Mouse (Mus musculus): ENCODE results near the gene Sdcbp2. TPM values are rescaled to one million over a fixed set of nuclear protein-coding genes. Genes with fewer than 3 reads are reported as not detected.

The Sdcbp2 gene
- polyA plus RNA-seq, 1 experiment from 2014 or later: 0.24 TPM

DNA sequence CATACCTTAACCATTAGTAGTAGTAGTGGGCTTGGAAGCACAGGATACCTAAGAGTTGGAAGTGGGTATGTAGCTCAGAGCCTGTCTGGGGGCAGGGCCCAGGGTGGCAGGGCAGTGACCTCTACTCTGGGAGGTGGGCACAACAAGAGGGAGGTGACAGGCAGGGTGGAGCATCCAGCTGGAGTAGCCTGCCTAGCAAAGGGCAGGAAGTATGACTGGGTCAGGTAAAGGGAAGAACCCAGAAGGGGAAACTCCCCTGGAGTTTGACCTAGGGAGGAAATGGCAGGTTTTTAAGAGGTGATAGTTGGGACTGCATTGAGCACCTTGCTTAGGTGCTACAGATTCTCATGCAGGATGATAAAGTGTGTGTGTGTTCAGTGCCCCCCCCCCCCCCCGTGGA is 8.5 kb downstream of the Sdcbp2 start:
- 17% methylated on average over 1 of the region's 1 CpGs for WGBS (ENCODE audit: insufficient replicate concordance)
- no peak for ATAC-seq (ENCODE audit: low read depth)
- no peak overlapping the region for H3K27ac ChIP-seq (ENCODE audit: low read length)

DNA sequence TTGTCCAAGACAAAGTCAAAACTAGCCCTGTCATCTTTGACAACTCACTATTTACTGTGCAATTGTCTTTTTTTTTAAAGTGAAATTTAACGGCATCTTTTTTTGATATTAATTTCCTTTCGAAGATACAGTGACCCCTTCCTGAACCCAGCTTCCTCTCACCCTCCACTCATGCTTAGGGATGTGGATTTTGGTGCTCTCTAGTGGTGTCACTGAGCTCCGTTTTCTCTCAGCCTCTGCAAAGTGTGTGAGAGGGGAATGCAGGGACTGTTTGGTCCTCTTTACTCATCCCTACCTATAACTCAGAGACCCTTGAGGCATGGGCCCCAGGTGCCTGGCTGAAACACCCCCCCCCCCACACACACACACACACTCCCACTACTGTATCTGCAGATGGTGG is 13.5 kb downstream of the Sdcbp2 start:
- ATAC-seq (ENCODE audit: low read depth): no peak

More for the DNA sequence above, 8.5 kb downstream of the Sdcbp2 start:
- H3K4me1 ChIP-seq (ENCODE audit: control insufficient read depth, low read depth, low read length): no peaks in the 10 kb centered on the region
- H3K27me3 ChIP-seq (ENCODE audit: control insufficient read depth, insufficient read depth, low read depth, low read length): no peaks in the 10 kb centered on the region
- no peaks in the 10 kb centered on the region for H3K9me3 ChIP-seq (replicated peaks; ENCODE audit: control insufficient read depth, low read length)
- no peak overlapping the region for H3K4me2 ChIP-seq (ENCODE audit: low read depth, low read length)
- no peak overlapping the region for H3K4me3 ChIP-seq (ENCODE audit: low read depth, low read length)
- no peaks in the 10 kb centered on the region for H3K36me3 ChIP-seq (ENCODE audit: control insufficient read depth, insufficient read depth)
- H3K9ac ChIP-seq (ENCODE audit: low read depth, low read length): no peak overlapping the region

DNA sequence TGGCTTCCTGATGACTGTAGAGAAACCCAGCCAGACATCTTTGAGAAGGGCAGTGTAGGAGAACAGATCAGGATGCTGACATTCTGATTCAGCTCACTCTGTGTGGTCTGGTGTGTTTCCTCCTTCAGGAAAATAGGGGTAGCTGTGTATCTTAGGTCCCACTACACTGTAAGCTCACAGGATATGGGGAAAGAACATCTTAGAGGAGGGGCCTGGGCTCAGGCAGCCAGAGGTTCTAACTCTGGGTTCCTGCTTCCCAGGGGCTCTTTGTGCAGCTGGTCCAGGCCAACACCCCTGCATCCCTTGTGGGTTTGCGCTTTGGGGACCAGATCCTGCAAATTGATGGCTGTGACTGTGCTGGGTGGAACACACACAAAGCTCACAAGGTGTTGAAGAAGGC is 14.4 kb downstream of the Sdcbp2 start:
- H3K4me2 ChIP-seq (ENCODE audit: low read depth, low read length): no peak overlapping the region
- no peaks in the 10 kb centered on the region for H3K4me1 ChIP-seq (ENCODE audit: control insufficient read depth, low read depth, low read length)
- 54% methylated on average over 1 of the region's 1 CpGs for WGBS (ENCODE audit: insufficient replicate concordance)
- no peak overlapping the region for H3K4me3 ChIP-seq (ENCODE audit: low read depth, low read length)
- no peaks in the 10 kb centered on the region for H3K36me3 ChIP-seq (ENCODE audit: control insufficient read depth, insufficient read depth)
- ATAC-seq (ENCODE audit: low read depth): no peak
- H3K27ac ChIP-seq (ENCODE audit: low read length): no peak overlapping the region
- no peak overlapping the region for H3K9ac ChIP-seq (ENCODE audit: low read depth, low read length)
- H3K27me3 ChIP-seq (ENCODE audit: control insufficient read depth, insufficient read depth, low read depth, low read length): no peaks in the 10 kb centered on the region
- no peaks in the 10 kb centered on the region for H3K9me3 ChIP-seq (replicated peaks; ENCODE audit: control insufficient read depth, low read length)

More for the DNA sequence above, 13.5 kb downstream of the Sdcbp2 start:
- Histone ChIP-seq H3K27ac (ENCODE audit: low read length) (no peak overlapping the region), H3K4me3 (ENCODE audit: low read depth, low read length) (no peak overlapping the region), H3K27me3 (ENCODE audit: control insufficient read depth, insufficient read depth, low read depth, low read length) (no peaks in the 10 kb centered on the region), H3K9ac (ENCODE audit: low read depth, low read length) (no peak overlapping the region), H3K4me2 (ENCODE audit: low read depth, low read length) (no peak overlapping the region), H3K36me3 (ENCODE audit: control insufficient read depth, insufficient read depth) (no peaks in the 10 kb centered on the region), H3K4me1 (ENCODE audit: control insufficient read depth, low read depth, low read length) (no peaks in the 10 kb centered on the region), H3K9me3 (replicated peaks; ENCODE audit: control insufficient read depth, low read length) (no peaks in the 10 kb centered on the region)
- 38% methylated on average over 3 of the region's 3 CpGs for WGBS (ENCODE audit: insufficient replicate concordance)

GRCm38 (mm10) chr2:151587306-151587705 is 14.9 kb downstream of the Sdcbp2 start:
- no peak overlapping the region for H3K4me3 ChIP-seq (ENCODE audit: low read depth, low read length)
- ATAC-seq (ENCODE audit: low read depth): no peak

DNA sequence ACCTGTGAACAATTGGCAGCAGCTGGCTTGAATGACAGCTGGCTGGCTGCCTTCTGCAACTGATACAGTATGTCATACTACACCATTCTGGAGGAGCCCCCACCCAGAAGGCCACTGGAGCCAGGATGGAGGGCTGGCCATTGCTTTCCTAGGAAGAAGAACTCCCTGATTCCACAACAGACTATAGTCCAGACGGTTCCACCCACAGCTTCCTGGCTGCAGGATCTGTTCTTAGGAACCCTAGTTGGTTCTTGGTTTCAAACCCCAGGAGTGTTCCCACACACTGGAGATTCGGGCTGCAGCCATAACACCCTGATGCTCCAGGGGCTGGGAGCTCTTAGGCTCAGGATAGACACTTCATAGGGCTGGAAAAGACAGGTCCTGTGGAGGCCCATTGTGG is 25.6 kb downstream of the Sdcbp2 start:
- H3K9ac ChIP-seq (ENCODE audit: low read depth, low read length): no peak overlapping the region
- no peaks in the 10 kb centered on the region for H3K9me3 ChIP-seq (replicated peaks; ENCODE audit: control insufficient read depth, low read length)
- WGBS (ENCODE audit: insufficient replicate concordance): 36% methylated on average over 2 of the region's 2 CpGs
- no peak overlapping the region for H3K27ac ChIP-seq (ENCODE audit: low read length)
- no peaks in the 10 kb centered on the region for H3K36me3 ChIP-seq (ENCODE audit: control insufficient read depth, insufficient read depth)
- no peak for ATAC-seq (ENCODE audit: low read depth)
- H3K27me3 ChIP-seq (ENCODE audit: control insufficient read depth, insufficient read depth, low read depth, low read length): no peaks in the 10 kb centered on the region
- no peak overlapping the region for H3K4me2 ChIP-seq (ENCODE audit: low read depth, low read length)
- H3K4me1 ChIP-seq (ENCODE audit: control insufficient read depth, low read depth, low read length): no peaks in the 10 kb centered on the region
- no peak overlapping the region for H3K4me3 ChIP-seq (ENCODE audit: low read depth, low read length)

More at GRCm38 (mm10) chr2:151587306-151587705, 14.9 kb downstream of the Sdcbp2 start:
- Histone ChIP-seq H3K4me1 (ENCODE audit: control insufficient read depth, low read depth, low read length) (no peaks in the 10 kb centered on the region), H3K4me2 (ENCODE audit: low read depth, low read length) (no peak overlapping the region), H3K9ac (ENCODE audit: low read depth, low read length) (no peak overlapping the region), H3K27ac (ENCODE audit: low read length) (no peak overlapping the region), H3K9me3 (replicated peaks; ENCODE audit: control insufficient read depth, low read length) (no peaks in the 10 kb centered on the region), H3K36me3 (ENCODE audit: control insufficient read depth, insufficient read depth) (no peaks in the 10 kb centered on the region), H3K27me3 (ENCODE audit: control insufficient read depth, insufficient read depth, low read depth, low read length) (no peaks in the 10 kb centered on the region)
- 14% methylated on average over 9 of the region's 9 CpGs for WGBS (ENCODE audit: insufficient replicate concordance)

GRCm38 (mm10) chr2:151602106-151602505 is 29.7 kb downstream of the Sdcbp2 start:
- Histone ChIP-seq H3K36me3 (ENCODE audit: control insufficient read depth, insufficient read depth) (no peaks in the 10 kb centered on the region), H3K27ac (ENCODE audit: low read length) (no peak overlapping the region), H3K4me3 (ENCODE audit: low read depth, low read length) (no peak overlapping the region), H3K4me2 (ENCODE audit: low read depth, low read length) (no peak overlapping the region), H3K9ac (ENCODE audit: low read depth, low read length) (no peak overlapping the region), H3K4me1 (ENCODE audit: control insufficient read depth, low read depth, low read length) (no peaks in the 10 kb centered on the region), H3K27me3 (ENCODE audit: control insufficient read depth, insufficient read depth, low read depth, low read length) (no peaks in the 10 kb centered on the region), H3K9me3 (replicated peaks; ENCODE audit: control insufficient read depth, low read length) (no peaks in the 10 kb centered on the region)
- ATAC-seq (ENCODE audit: low read depth): no peak
- 27% methylated on average over 4 of the region's 4 CpGs for WGBS (ENCODE audit: insufficient replicate concordance)

DNA sequence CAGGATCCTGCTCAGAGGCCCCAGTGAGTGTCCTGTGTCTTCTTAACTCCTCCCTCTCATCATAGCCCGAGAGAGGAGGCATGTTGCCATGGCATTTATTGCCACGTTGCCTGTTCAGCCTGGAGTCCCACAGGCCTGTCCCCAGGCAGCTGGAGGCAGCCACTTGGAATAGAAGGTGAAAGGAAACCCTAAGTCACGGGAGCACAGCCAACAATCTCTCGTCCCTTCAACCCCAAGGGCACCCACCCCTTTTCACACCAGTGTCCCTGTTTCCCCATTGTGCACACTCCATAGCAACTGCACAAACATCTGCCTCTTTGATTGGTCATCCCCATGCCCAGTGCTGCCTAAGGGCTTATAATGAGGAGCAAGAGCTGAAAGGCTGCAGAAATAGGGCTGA is 31.2 kb downstream of the Sdcbp2 start:
- Histone ChIP-seq H3K9me3 (replicated peaks; ENCODE audit: control insufficient read depth, low read length) (no peaks in the 10 kb centered on the region), H3K9ac (ENCODE audit: low read depth, low read length) (no peak overlapping the region), H3K27me3 (ENCODE audit: control insufficient read depth, insufficient read depth, low read depth, low read length) (no peaks in the 10 kb centered on the region), H3K4me3 (ENCODE audit: low read depth, low read length) (no peak overlapping the region), H3K36me3 (ENCODE audit: control insufficient read depth, insufficient read depth) (no peaks in the 10 kb centered on the region), H3K4me1 (ENCODE audit: control insufficient read depth, low read depth, low read length) (no peaks in the 10 kb centered on the region), H3K27ac (ENCODE audit: low read length) (no peak overlapping the region), H3K4me2 (ENCODE audit: low read depth, low read length) (no peak overlapping the region)
- WGBS (ENCODE audit: insufficient replicate concordance): 43% methylated on average over 4 of the region's 4 CpGs
- ATAC-seq (ENCODE audit: low read depth): no peak

- ATAC-seq (ENCODE audit: low read depth): no peak
- Histone ChIP-seq H3K4me1 (ENCODE audit: control insufficient read depth, low read depth, low read length) (no peaks in the 10 kb centered on the region), H3K36me3 (ENCODE audit: control insufficient read depth, insufficient read depth) (no peaks in the 10 kb centered on the region), H3K9ac (ENCODE audit: low read depth, low read length) (no peak overlapping the region), H3K27ac (ENCODE audit: low read length) (no peak overlapping the region), H3K4me3 (ENCODE audit: low read depth, low read length) (no peak overlapping the region), H3K9me3 (replicated peaks; ENCODE audit: control insufficient read depth, low read length) (no peaks in the 10 kb centered on the region), H3K4me2 (ENCODE audit: low read depth, low read length) (no peak overlapping the region), H3K27me3 (ENCODE audit: control insufficient read depth, insufficient read depth, low read depth, low read length) (no peaks in the 10 kb centered on the region)
- WGBS (ENCODE audit: insufficient replicate concordance): 25% methylated on average over 11 of the region's 11 CpGs
These were observed 33.1 kb downstream of the Sdcbp2 start for GRCm38 (mm10) chr2:151605437-151605987.

DNA sequence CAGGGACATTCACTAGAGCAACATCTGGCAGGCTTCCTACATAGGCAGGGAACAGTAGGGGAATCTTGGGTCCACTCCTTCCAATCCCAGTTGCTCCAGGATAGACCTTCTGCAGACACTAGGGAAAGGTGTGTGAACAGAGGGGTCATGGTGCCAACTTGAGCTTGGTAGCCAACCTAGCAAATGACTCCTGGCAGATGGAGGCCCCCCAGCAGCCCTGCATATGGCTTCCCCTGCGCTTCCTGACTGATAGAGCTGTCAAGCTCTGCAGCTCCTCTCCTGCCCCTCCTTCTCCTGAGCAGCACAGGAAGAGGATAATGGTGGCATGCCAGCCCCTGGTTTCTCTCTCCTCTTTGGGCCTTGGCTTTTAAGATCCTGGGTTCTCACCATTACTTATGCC is 36.0 kb downstream of the Sdcbp2 start:
- Histone ChIP-seq H3K36me3 (ENCODE audit: control insufficient read depth, insufficient read depth) (no peaks in the 10 kb centered on the region), H3K9ac (ENCODE audit: low read depth, low read length) (no peak overlapping the region), H3K4me3 (ENCODE audit: low read depth, low read length) (no peak overlapping the region), H3K4me1 (ENCODE audit: control insufficient read depth, low read depth, low read length) (no peaks in the 10 kb centered on the region), H3K4me2 (ENCODE audit: low read depth, low read length) (no peak overlapping the region), H3K27me3 (ENCODE audit: control insufficient read depth, insufficient read depth, low read depth, low read length) (no peaks in the 10 kb centered on the region), H3K9me3 (replicated peaks; ENCODE audit: control insufficient read depth, low read length) (no peaks in the 10 kb centered on the region), H3K27ac (ENCODE audit: low read length) (no peak overlapping the region)
- 22% methylated on average over 1 of the region's 1 CpGs for WGBS (ENCODE audit: insufficient replicate concordance)
- ATAC-seq (ENCODE audit: low read depth): no peak
